Mouse (Mus musculus): ENCODE results near the gene Eef1a2. TPM values are rescaled to one million over a fixed set of nuclear protein-coding genes. Genes with fewer than 3 reads are reported as not detected.
A peak's percentile ranks its signal among the peaks of the same experiment; 100 is the strongest.
"Not testable (repeated sequence)": the region's sequence is repeated elsewhere in the genome, so short reads cannot be mapped to it uniquely, and the experiment has no call there.

Gene Eef1a2
- 100 to 1,000 TPM; 904 to 919 TPM for total RNA-seq (2021)
- long read RNA-seq, experiment 1, transcript Eef1a2-201 (8 exons, 2,084 nt): major isoform, 76 of 89 reads
- long read RNA-seq, experiment 1, partial matches to known transcripts: 11 of 89 reads
- long read RNA-seq, experiment 1, other reads (novel, unspliced or antisense): 2 of 89 reads
- long read RNA-seq, experiment 2, transcript Eef1a2-201 (8 exons, 2,084 nt): major isoform, 66 of 85 reads
- long read RNA-seq, experiment 2, partial matches to known transcripts: 17 of 85 reads
- long read RNA-seq, experiment 2, other reads (novel, unspliced or antisense): 2 of 85 reads

GRCm38 (mm10) chr2:181156248-181157121 lies at the start of gene Eef1a2:
TSS of gene Eef1a2 (minus strand) at chr2:181157014.
- DNase-seq (ENCODE audit: low spot score in 2 of 2): peak; percentile 76 to 77

- DNase-seq (ENCODE audit: low spot score in 2 of 2): no peak
Measured at GRCm38 (mm10) chr2:181206118-181206517, 49.3 kb upstream of the Eef1a2 start.

- DNase-seq (ENCODE audit: low spot score in 2 of 2): no peak
Measured at GRCm38 (mm10) chr2:181205678-181206077, 48.9 kb upstream of the Eef1a2 start.

DNA sequence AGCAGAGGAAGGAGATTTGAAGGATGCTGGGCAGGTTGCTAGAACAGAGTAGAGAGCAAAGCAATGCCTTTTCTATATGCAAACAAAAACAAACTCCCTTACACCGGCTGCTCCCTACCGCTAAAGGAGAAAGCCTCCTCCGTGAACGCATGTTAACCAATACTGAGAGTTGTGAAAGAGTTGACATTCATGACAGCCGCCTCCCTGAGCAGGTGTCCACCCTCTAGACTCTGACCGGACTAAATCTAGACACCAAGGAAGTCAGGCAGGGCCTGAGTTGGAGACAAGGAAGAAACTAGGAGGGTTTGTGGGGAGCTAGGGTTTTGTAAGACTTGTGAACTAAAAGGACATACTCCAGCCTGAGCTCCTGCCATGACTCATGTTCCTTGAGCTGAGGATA lies 46.1 kb upstream of the Eef1a2 start:
- no peak for DNase-seq (ENCODE audit: low spot score in 2 of 2)

DNA sequence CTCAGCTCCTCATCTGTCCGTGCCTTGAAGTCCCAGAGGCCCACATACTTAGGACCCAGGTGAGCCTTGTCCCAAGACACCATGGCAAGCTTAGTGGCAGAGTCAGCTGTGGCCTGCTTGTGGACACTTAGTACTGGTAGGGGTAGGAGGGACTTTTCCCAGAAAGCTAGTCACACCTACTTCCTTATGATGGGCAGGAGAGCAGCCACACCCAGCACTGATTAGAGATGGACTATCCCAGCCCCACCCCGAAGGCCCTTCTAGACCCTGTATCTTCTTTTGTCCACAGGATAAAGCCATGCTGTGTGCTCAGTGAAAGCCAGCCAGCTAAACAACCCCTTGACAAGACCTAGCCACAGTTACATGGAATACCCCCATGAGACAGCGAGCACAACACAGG lies 45.6 kb upstream of the Eef1a2 start, which contains the start of gene Ptk6:
Gene Ptk6, minus strand, starts transcription at position 368 of the 400 bp plus-strand sequence.
- no peak for DNase-seq (ENCODE audit: low spot score in 2 of 2)

DNA sequence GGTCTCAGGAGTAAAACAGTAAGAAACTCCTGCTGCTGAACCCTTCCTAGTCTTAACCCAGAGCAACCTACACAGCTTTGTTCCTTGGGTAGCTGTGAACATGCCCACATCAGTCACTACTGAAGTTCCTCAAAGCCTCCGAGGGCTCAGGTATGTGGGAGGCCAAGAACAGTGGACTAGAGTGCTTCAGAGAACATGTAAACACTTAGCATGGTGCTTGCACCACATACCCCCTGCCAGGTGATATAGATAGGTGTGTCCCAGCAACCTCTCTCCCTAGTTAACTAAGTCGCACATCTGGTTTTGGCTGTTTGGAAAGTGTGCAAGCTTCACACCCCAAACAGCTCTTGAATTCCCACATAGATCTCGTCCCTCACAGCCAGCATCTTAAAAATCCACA lies 44.8 kb upstream of the Eef1a2 start:
- no peak for DNase-seq (ENCODE audit: low spot score in 2 of 2)

DNA sequence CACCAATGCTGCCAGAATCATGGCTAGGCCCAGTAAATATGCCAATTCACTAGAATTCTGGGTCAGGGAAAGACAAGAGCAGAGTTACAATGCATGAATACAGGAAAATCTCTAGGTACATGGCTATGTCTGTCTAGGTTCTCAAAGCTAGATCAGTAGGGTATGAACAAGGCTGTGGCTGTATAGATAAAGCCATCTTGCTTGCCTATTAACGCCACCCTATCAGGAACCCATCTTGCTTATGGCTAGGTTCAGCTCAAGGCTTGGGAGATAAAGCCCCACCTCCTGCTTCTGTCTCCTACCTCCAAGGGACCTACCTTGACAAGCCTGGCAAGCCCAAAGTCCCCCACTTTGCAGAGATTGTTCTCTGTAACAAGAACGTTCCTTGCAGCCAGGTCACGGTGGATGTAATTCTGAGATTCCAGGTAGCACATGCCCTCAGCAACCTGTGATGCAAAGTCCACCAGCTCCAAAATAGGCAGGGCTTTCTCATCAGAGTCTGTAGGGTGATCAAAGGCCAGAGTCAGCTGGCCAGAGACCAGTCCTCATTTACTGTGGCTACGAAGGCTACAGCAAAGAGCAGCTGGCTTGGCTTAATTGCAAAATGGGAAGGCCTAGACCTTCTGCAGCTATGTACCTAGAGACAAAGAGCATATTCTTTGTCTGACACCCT lies 40.0 kb upstream of the Eef1a2 start:
- no peak for DNase-seq (ENCODE audit: low spot score in 2 of 2)

DNA sequence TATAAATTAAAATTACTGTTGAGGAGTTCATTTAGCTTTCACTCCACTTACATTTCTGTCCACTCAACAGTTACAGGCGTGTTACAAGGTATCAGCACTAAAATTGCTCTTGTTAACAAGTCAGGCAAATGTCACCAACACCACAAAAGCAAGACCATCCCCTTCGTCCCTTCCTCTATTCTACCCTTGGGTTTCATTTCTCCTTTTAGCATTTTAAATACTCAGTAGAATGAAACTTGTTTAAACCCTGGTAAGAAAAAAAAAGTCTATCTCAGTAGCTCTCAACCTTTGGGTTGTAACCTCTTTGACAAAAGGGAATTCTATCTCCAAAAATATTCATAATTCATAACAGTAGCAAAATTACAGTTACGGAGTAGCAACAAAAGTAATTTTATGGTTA lies 36.2 kb upstream of the Eef1a2 start:
- DNase-seq (ENCODE audit: low spot score in 2 of 2): no peak

DNA sequence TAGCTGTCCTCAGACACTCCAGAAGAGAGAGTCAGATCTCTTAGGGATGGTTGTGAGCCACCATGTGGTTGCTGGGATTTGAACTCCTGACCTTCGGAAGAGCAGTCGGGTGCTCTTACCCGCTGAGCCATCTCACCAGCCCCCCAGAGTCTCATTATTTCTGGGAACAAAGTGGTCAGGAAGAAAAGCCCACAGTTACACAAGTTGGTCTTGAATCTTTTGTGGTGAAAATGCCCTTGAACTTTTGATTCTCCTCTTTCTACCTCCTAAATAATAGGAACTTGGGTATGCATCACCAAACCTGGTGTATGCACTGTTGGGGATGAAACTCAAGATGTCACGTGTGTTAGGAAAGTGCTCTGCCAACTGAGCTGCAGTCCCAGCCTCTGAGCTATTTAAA lies 35.1 kb upstream of the Eef1a2 start:
- DNase-seq (ENCODE audit: low spot score in 2 of 2): no peak

- not testable (repeated sequence) for DNase-seq (ENCODE audit: low spot score in 2 of 2)
Measured at GRCm38 (mm10) chr2:181191385-181191784, 34.6 kb upstream of the Eef1a2 start.

- DNase-seq (ENCODE audit: low spot score in 2 of 2): no peak
Measured at GRCm38 (mm10) chr2:181189321-181189720, 32.5 kb upstream of the Eef1a2 start.

DNA sequence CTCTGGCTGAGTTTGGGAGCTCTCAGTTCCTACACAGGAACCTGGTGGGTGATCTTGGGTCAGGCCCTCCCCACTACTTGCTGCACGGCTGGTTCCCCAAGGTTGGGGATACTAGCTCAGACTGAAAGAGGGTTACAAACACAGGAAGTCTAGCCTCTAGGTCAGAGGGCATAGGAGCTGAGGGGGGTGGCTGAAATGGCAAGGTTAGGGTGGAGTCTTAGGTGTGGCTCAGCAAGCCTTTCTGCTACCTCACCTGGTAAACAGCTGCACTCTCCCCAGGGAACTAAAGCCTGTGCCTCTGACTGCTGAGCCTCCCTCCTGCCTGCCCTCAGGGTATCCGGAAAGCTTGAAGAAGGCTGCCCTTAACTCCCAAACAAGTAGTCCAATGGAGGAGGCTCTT lies 31.9 kb upstream of the Eef1a2 start:
- no peak for DNase-seq (ENCODE audit: low spot score in 2 of 2)

- peak; percentile 91 to 95 for DNase-seq (ENCODE audit: low spot score in 2 of 2)
Measured at GRCm38 (mm10) chr2:181187121-181188000, 30.5 kb upstream of the Eef1a2 start, which contains the start of gene Ppdpf. TSS of gene Ppdpf (plus strand) at chr2:181187247.

- peak; percentile 88 to 92 for DNase-seq (ENCODE audit: low spot score in 2 of 2)
Measured at GRCm38 (mm10) chr2:181186635-181187034, 29.8 kb upstream of the Eef1a2 start.

- DNase-seq (ENCODE audit: low spot score in 2 of 2): peak in 1 of 2 experiments; percentile 9
Measured at GRCm38 (mm10) chr2:181180898-181181297, 24.1 kb upstream of the Eef1a2 start.

- DNase-seq (ENCODE audit: low spot score in 2 of 2): no peak
Measured at GRCm38 (mm10) chr2:181178471-181178870, 21.7 kb upstream of the Eef1a2 start.

GRCm38 (mm10) chr2:181178015-181178414 lies 21.2 kb upstream of the Eef1a2 start:
- DNase-seq (ENCODE audit: low spot score in 2 of 2): no peak

GRCm38 (mm10) chr2:181174646-181175045 lies 17.8 kb upstream of the Eef1a2 start:
- DNase-seq (ENCODE audit: low spot score in 2 of 2): no peak

- no peak for DNase-seq (ENCODE audit: low spot score in 2 of 2)
Measured at GRCm38 (mm10) chr2:181166469-181166868, 9.7 kb upstream of the Eef1a2 start.

- DNase-seq (ENCODE audit: low spot score in 2 of 2): no peak
Measured at GRCm38 (mm10) chr2:181160821-181161220, 4.0 kb upstream of the Eef1a2 start.

GRCm38 (mm10) chr2:181159771-181160170 lies 3.0 kb upstream of the Eef1a2 start:
- peak; percentile 68 to 84 for DNase-seq (ENCODE audit: low spot score in 2 of 2)
